Mouse (Mus musculus) forebrain, postnatal 0 days (tissue): ENCODE measurements around the gene Cysrt1. TPM values are rescaled to one million over a fixed set of nuclear protein-coding genes. Genes with fewer than 3 reads are reported as not detected.

ENCODE experiments used
- ATAC-seq: fragments of 200-750 bp; cut with Nextera tagmentation; 2 replicates; pipeline ENCODE4 v1.8.0; 2017; ENCODE audit warnings: mild to moderate bottlenecking, moderate library complexity
- DNase-seq: peaks from one replicate; pipeline ENCODE4 v3.0.0-alpha.2; 2015
- H3K27ac ChIP-seq: fragments of 300-500 bp; sonication (generic); 2 replicates; pipeline ENCODE4 v1.5.1; 2014; ENCODE audit warnings: low read depth, mild to moderate bottlenecking, antibody characterized with exemption, low read length, moderate library complexity, mixed read lengths
- H3K27me3 ChIP-seq: fragments of 300-500 bp; sonication (generic); 2 replicates; pipeline ENCODE4 v1.6.1; 2014; ENCODE audit warnings: mild to moderate bottlenecking, low read length, mixed read lengths; ENCODE audit not compliant: insufficient read depth
- H3K36me3 ChIP-seq: fragments of 300-500 bp; sonication (generic); 2 replicates; pipeline ENCODE4 v1.6.1; 2014; ENCODE audit warnings: mild to moderate bottlenecking, moderate library complexity; ENCODE audit not compliant: insufficient read depth
- H3K4me1 ChIP-seq: fragments of 300-500 bp; sonication (generic); 2 replicates; pipeline ENCODE4 v1.6.1; 2014; ENCODE audit warnings: antibody characterized with exemption; ENCODE audit not compliant: insufficient read depth
- H3K4me2 ChIP-seq: fragments of 300-500 bp; sonication (generic); 2 replicates; pipeline ENCODE4 v1.6.1; 2014; ENCODE audit warnings: low read depth, mild to moderate bottlenecking, moderate library complexity
- H3K4me3 ChIP-seq: fragments of 300-500 bp; sonication (generic); 2 replicates; pipeline ENCODE4 v1.5.1; 2014; ENCODE audit warnings: low read depth, low read length, mixed read lengths
- H3K9ac ChIP-seq: fragments of 300-500 bp; sonication (generic); 2 replicates; pipeline ENCODE4 v1.6.1; 2014; ENCODE audit warnings: mild to moderate bottlenecking
- H3K9me3 ChIP-seq: fragments of 300-500 bp; sonication (generic); 2 replicates; pipeline ENCODE4 v1.6.1; 2016; ENCODE audit warnings: low read length
- CTCF ChIP-seq: sonication (generic); IDR thresholded peaks from 2 replicates; pipeline ENCODE4 v1.5.1; 2016; ENCODE audit warnings: antibody characterized with exemption, control low read depth, low read depth
- WGBS: fragments of 180-500 bp; shearing (Covaris S2); extraction: QIAGEN DNeasy Blood & Tissue Kit; methylation state at CpG from one replicate; pipeline ENCODE4 v1.1.7; 2014; 5-methylcytosine and 5-hydroxymethylcytosine counted together
- polyA plus RNA-seq: library from polyadenylated mRNA; unstranded; fragments of >200 nt; fragmentation: Nextera tagmentation; extraction: Ambion mirVana; gene quantifications from 2 replicates; pipeline ENCODE4 v1.2.1, GENCODE M21; 2015
- total RNA-seq: library from RNA; depleted of rRNA; stranded (reverse); fragments of >200 nt; gene quantifications from 2 replicates; pipeline ENCODE4 v1.2.3, GENCODE M21; 2014

Gene Cysrt1
- total and polyA plus RNA-seq, 2 experiments from 2014 or later: not detected

GRCm38 (mm10) chr2:25272515-25272914, 30.3 kb upstream of the Cysrt1 start:
- WGBS: under 1% methylated on average over 17 of the region's 29 CpGs
- Histone ChIP-seq H3K4me2 (peak overlapping the region; percentile 97), H3K27ac (peak overlapping the region; percentile 64; the same call in 1 of the 2 replicates), H3K27me3 (no peaks in the 10 kb centered on the region), H3K4me3 (peak overlapping the region; percentile 92), H3K9me3 (no peaks in the 10 kb centered on the region), H3K4me1 (peaks cover 19% of the 10 kb centered on the region), H3K36me3 (peaks cover 60% of the 10 kb centered on the region), H3K9ac (peak overlapping the region; percentile 81)
- DNase-seq (no peak), ATAC-seq (peak; percentile 59)
- no peak for TF ChIP-seq CTCF

GRCm38 (mm10) chr2:25271827-25272511, 29.7 kb upstream of the Cysrt1 start, which contains the start of the genes Ssna1 and Anapc2:
TSS of gene Ssna1 (minus strand) at chr2:25272438.
TSS of gene Anapc2 (plus strand) at chr2:25272478.
- Histone ChIP-seq H3K4me2 (peak within 1 kb of the TSS; percentile 97), H3K36me3 (peaks cover 54% of the 10 kb centered on the region), H3K27me3 (no peaks in the 10 kb centered on the region), H3K4me1 (peaks cover 19% of the 10 kb centered on the region), H3K27ac (peak within 1 kb of the TSS; percentile 70), H3K9ac (peak within 1 kb of the TSS; percentile 81), H3K9me3 (no peaks in the 10 kb centered on the region), H3K4me3 (peak within 1 kb of the TSS; percentile 92)
- ATAC-seq (peak; percentile 98), DNase-seq (peak; percentile 99)
- under 1% methylated on average over 51 of the region's 55 CpGs for WGBS
- peak; percentile 43 for TF ChIP-seq CTCF

- ATAC-seq (no peak), DNase-seq (no peak)
- Histone ChIP-seq H3K36me3 (peaks cover 25% of the 10 kb centered on the region), H3K4me1 (peaks cover 42% of the 10 kb centered on the region), H3K9me3 (no peaks in the 10 kb centered on the region), H3K27me3 (no peaks in the 10 kb centered on the region), H3K4me3 (no peak overlapping the region), H3K9ac (no peak overlapping the region), H3K27ac (no peak overlapping the region), H3K4me2 (no peak overlapping the region)
- TF ChIP-seq CTCF: no peak
- 78% methylated on average over 4 of the region's 4 CpGs for WGBS
Measured at GRCm38 (mm10) chr2:25267746-25268309, 25.6 kb upstream of the Cysrt1 start.

GRCm38 (mm10) chr2:25267241-25267640, 25.0 kb upstream of the Cysrt1 start:
- no peak for DNase-seq
- no peaks in the 10 kb centered on the region for H3K9me3 ChIP-seq
- peaks cover 42% of the 10 kb centered on the region for H3K4me1 ChIP-seq
- H3K4me3 ChIP-seq: no peak overlapping the region
- 0 out of 2 replicates have a peak overlapping the region, but pooled peaks have one; percentile 35 for H3K4me2 ChIP-seq
- no peaks in the 10 kb centered on the region for H3K27me3 ChIP-seq
- TF ChIP-seq CTCF: no peak
- H3K9ac ChIP-seq: no peak overlapping the region
- peaks cover 25% of the 10 kb centered on the region for H3K36me3 ChIP-seq
- no peak overlapping the region for H3K27ac ChIP-seq
- ATAC-seq: no peak

GRCm38 (mm10) chr2:25266720-25267119, 24.5 kb upstream of the Cysrt1 start:
- 22% methylated on average over 2 of the region's 2 CpGs for WGBS
- Histone ChIP-seq H3K27me3 (no peaks in the 10 kb centered on the region), H3K9ac (no peak overlapping the region), H3K36me3 (peaks cover 25% of the 10 kb centered on the region), H3K4me1 (peaks cover 42% of the 10 kb centered on the region), H3K4me3 (no peak overlapping the region), H3K4me2 (peak overlapping the region; percentile 35), H3K27ac (0 out of 2 replicates have a peak overlapping the region, but pooled peaks have one; percentile 16), H3K9me3 (no peaks in the 10 kb centered on the region)
- no peak for DNase-seq
- no peak for ATAC-seq
- no peak for TF ChIP-seq CTCF

GRCm38 (mm10) chr2:25265897-25266656, 23.8 kb upstream of the Cysrt1 start:
- H3K4me3 ChIP-seq: 0 out of 2 replicates have a peak overlapping the region, but pooled peaks have one; percentile 5

More at GRCm38 (mm10) chr2:25265897-25266656, 23.8 kb upstream of the Cysrt1 start:
- DNase-seq (no peak), ATAC-seq (no peak)
- Histone ChIP-seq H3K9ac (peak overlapping the region; percentile 35), H3K4me2 (peak overlapping the region; percentile 35), H3K36me3 (peaks cover 25% of the 10 kb centered on the region), H3K27ac (peak overlapping the region; percentile 16; the same call in 1 of the 2 replicates), H3K9me3 (no peaks in the 10 kb centered on the region), H3K27me3 (no peaks in the 10 kb centered on the region), H3K4me1 (peaks cover 36% of the 10 kb centered on the region)
- WGBS: 51% methylated on average over 6 of the region's 6 CpGs
- no peak for TF ChIP-seq CTCF
